Mouse (Mus musculus) thymus, adult 2 months (tissue): ENCODE measurements around the gene Ankrd42. TPM values are rescaled to one million over a fixed set of nuclear protein-coding genes. Genes with fewer than 3 reads are reported as not detected.

Experiments used
- DNase-seq: peaks from one replicate; pipeline ENCODE4 v3.0.0; 2021
- H3K27ac ChIP-seq: fragments of 200-500 bp; 2 replicates; pipeline ENCODE4 v1.5.1; 2012; ENCODE audit warnings: low read length, control low read depth; ENCODE audit not compliant: control insufficient read depth, insufficient read depth
- H3K27me3 ChIP-seq: fragments of 200-500 bp; 2 replicates; pipeline ENCODE4 v1.6.1; 2012; ENCODE audit warnings: mild to moderate bottlenecking, low read length, moderate library complexity, mixed read lengths; ENCODE audit not compliant: control insufficient read depth, insufficient read depth
- H3K36me3 ChIP-seq: fragments of 200-500 bp; 2 replicates; pipeline ENCODE4 v1.6.1; 2012; ENCODE audit warnings: mild to moderate bottlenecking, low read length, moderate library complexity; ENCODE audit not compliant: control insufficient read depth, insufficient read depth
- H3K4me1 ChIP-seq: fragments of 200-500 bp; replicated peaks from 2 replicates; pipeline ENCODE4 v1.6.1; 2012; ENCODE audit warnings: low read length; ENCODE audit not compliant: control insufficient read depth, insufficient read depth
- H3K4me3 ChIP-seq: fragments of 200-500 bp; 2 replicates; pipeline ENCODE4 v1.5.1; 2012; ENCODE audit warnings: mild to moderate bottlenecking, low read length, control low read depth, moderate library complexity; ENCODE audit not compliant: control insufficient read depth, insufficient read depth
- CTCF ChIP-seq: fragments of 200-500 bp; IDR thresholded peaks from 2 replicates; pipeline ENCODE4 v1.5.1; 2012; ENCODE audit warnings: mild to moderate bottlenecking, control low read depth, low read length, moderate library complexity, borderline replicate concordance; ENCODE audit not compliant: control insufficient read depth, poor library complexity, insufficient read depth; ENCODE audit errors: extremely low read depth
- POLR2A ChIP-seq: fragments of 200-500 bp; IDR thresholded peaks from 2 replicates; pipeline ENCODE4 v1.6.1; 2012; ENCODE audit warnings: mild to moderate bottlenecking, low read length, control low read depth, moderate library complexity; ENCODE audit not compliant: control insufficient read depth, poor library complexity, insufficient read depth; ENCODE audit errors: extremely low read depth
- WGBS: fragments of 180-500 bp; shearing (Covaris S2); methylation state at CpG from one replicate; pipeline ENCODE4 v1.1.7; 2018; 5-methylcytosine and 5-hydroxymethylcytosine counted together
- polyA plus RNA-seq: library from polyadenylated mRNA; depleted of rRNA; stranded (reverse); fragments of >200 nt; gene quantifications from 2 replicates; pipeline ENCODE4 v1.2.3, GENCODE M21; 2012; rRNA removed

Ankrd42 gene
- 0.39 and 0.47 TPM in 2 replicates for polyA plus RNA-seq

DNA sequence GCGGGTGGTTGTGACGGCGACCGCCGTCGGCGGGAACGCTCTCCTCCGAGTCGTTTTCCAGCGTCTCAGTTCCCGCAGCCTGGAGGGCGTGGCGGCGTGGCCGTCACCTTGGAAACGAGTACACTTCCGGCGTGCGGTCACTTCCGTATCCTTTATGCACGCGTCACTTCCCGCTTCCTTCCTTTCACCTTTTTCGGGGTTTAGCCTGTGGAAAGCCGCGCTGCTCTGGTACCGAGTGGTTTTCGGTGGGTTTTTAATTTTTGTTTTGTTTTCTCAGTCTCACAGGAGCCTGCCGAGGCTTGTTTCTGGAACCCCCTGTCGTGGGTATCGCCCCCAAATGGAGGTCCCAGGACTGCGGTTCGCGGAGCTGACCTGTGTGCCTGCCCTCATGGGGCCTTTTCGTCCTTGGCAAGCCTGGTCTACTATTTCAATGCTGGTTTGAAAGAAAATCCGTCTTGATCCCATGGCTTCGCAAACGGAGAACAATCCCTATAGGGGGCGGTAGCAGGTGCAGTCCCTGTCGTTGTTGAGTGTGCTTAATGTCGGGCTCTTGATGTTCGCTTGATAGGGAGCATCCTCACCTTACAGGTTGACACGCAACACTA lies at the start of gene Ankrd42:
Gene Ankrd42 (minus strand): TSS at position 122 of the 605 bp plus-strand sequence.
- Histone ChIP-seq H3K27me3 (peaks cover 7% of the 10 kb centered on the region; the same call in 1 of the 2 replicates), H3K36me3 (no peaks in the 10 kb centered on the region), H3K4me3 (peak within 1 kb of the TSS; percentile 71), H3K27ac (peak within 1 kb of the TSS; percentile 51; the same call in 1 of the 2 replicates), H3K4me1 (peaks cover 9% of the 10 kb centered on the region)
- under 1% methylated on average over 44 of the region's 44 CpGs for WGBS
- peak; percentile 87 for DNase-seq
- TF ChIP-seq POLR2A, result peak; percentile 34; the same call in 1 of the 2 replicates
- no peak for TF ChIP-seq CTCF

DNA sequence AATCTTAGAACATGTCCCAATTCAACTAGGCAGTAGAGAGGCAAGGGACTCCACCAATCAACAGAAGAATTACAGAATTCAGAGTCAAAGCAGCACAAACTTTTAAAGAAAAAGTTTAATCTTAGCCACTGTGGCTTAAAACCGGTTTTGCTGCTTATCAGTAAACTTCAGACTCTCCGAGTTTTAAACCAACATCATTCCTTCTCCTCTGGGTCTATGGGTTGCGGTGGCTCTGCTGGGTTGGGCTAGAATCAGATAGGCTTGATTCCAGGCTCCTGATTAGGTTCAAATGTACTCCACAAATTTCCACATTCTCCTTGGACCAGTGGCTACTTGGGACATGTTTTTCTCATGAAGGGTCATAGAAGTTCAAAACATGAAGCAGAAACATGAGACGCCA lies 40.4 kb upstream of the Ankrd42 start:
- 88% methylated on average over 4 of the region's 4 CpGs for WGBS
- Histone ChIP-seq H3K4me1 (no peaks in the 10 kb centered on the region), H3K4me3 (no peak overlapping the region), H3K27me3 (no peaks in the 10 kb centered on the region), H3K27ac (no peak overlapping the region), H3K36me3 (no peaks in the 10 kb centered on the region)
- DNase-seq, result no peak
- TF ChIP-seq POLR2A, result no peak
- TF ChIP-seq CTCF, result no peak

DNA sequence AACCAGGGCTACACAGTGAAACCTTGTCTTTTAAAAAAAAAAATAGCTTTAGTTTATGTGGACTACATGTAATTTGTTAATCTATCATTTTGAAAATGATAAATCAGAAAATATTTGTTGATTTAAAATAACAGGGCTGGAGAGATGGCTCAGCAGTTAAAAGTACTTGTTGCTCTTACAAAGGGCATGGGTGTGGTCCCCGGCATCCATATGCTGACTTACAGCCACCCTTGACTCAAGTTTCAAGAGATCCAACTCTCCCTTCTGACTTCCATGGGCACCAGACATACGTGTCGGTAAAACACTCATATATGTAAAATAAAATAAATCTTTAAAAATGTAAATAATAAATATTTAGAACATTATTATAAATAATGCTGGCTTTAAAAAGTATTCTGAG lies 38.2 kb upstream of the Ankrd42 start:
- H3K4me1 ChIP-seq, result peaks cover 2% of the 10 kb centered on the region; the same call in 1 of the 2 replicates
- DNase-seq, result no peak
- H3K27me3 ChIP-seq, result no peaks in the 10 kb centered on the region
- H3K27ac ChIP-seq, result no peak overlapping the region
- TF ChIP-seq POLR2A (no peak), CTCF (no peak)
- no peak overlapping the region for H3K4me3 ChIP-seq
- 97% methylated on average over 3 of the region's 3 CpGs for WGBS
- H3K36me3 ChIP-seq, result no peaks in the 10 kb centered on the region

DNA sequence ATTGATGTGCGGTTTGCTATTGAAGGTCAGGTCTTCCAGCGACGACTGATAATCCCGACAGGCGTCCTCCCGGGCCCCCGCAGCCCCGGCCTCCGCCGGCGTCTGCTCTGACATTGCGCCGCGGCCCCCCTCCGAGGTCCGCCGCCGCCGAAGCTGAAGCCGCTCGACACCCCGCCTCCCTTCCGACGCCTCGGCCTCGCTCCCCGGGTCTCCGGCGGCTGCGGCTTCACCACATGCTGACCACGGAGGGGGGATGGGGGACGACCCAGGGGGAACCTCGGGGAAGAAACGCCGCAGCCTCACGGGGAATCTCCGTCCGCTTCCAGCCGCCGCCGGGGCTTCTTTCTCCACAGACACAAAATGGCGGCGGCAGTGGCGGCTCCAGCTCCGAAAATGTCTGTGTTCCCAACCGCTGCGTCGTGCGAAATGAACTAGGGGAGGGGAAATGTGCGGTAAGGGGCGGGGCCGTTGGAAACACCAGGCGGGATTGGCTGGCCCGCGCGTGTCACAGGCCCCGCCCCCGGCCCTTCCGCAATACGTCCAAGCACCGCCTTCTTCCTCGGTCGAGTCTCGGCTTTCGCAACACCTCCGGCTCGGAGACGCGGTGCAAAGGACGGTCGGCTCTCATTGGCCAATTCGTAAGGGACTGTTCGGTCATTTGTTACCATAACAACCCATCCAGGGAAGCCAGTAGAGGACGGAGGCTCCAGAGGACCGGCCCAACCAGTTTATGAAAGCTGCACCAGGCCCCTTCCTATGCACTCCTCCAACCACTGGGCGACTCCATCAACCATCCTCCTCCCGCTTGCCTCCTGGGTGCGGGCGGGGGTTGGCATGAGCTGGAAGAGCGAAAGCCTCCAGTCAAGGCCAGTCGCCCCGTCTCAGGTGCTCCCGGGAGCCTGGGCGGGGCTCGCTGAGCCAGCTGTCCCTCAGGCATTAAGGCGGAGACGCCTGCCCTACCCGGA lies 32.8 kb upstream of the Ankrd42 start, which contains the start of gene Pcf11:
Gene Pcf11 (minus strand): TSS at position 428 of the 965 bp plus-strand sequence.
- peaks cover 6% of the 10 kb centered on the region; the same call in 1 of the 2 replicates for H3K36me3 ChIP-seq
- peak; percentile 98 for TF ChIP-seq POLR2A
- no peak for TF ChIP-seq CTCF
- peak within 1 kb of the TSS; percentile 99 for H3K4me3 ChIP-seq
- H3K4me1 ChIP-seq, result peaks cover 7% of the 10 kb centered on the region
- H3K27me3 ChIP-seq, result no peaks in the 10 kb centered on the region
- peak within 1 kb of the TSS; percentile 85 for H3K27ac ChIP-seq
- under 1% methylated on average over 88 of the region's 88 CpGs for WGBS
- peak; percentile 93 for DNase-seq

DNA sequence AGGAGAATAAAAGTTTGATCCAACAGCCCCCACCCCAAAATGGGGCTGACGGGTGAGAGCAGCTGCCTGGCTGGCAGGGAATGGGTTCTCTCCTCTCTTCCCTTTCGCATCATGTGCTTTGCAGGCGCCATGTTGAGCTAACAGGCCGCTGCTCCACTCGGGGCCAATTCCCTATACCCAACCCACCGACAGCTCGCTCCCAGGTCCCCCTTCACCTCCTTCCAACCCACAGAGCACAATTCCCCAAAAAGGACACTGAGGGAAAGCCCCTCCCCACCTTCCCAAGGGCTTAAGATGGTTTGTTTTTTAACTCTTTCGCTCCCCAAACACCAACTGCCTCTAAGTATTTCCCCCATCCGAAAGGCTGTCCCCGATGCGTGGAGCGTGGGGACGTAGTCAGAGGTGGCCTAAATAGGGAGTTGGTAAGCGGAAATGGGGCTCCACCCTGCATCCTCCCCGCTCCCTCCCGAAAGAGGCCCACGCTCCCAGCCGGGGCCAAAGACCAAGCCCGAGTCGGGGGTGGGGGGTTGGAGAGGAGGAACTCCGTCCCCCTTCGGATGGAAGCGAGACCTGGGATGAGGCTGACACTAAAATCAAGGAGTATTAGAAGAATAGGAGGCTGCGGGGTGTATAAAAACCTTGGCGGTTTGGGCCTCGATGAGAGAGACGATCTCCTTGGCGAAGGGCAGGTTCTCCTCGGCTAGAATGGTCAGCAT lies 32.0 kb upstream of the Ankrd42 start:
- under 1% methylated on average over 29 of the region's 29 CpGs for WGBS
- peak overlapping the region; percentile 85 for H3K27ac ChIP-seq

DNA sequence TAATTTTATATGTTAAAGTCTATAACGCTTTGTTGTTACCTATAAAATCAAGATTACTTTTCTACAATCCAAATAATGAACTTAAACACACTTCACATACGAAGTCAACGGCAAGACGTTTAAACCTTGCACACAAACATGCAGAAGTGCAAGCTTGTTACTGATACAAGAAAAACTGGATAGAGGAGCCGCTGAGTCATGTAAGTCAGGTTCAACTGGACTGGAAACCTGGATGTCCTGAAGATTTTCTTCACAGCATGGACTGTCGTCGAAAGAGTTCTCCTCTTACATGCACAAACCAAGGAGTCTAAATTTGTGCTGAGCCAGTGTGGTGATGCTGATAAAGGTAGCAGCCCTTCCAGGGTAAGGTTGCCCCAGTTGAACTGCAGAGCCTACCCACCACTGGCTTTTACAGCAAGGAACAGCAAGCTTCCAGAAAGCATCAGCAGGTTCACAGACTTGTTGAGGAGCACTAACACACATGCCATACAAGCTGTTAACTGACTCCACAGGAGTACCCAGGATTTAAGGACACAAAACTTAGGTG lies 29.4 kb upstream of the Ankrd42 start:
- DNase-seq, result no peak
- Histone ChIP-seq H3K27ac (no peak overlapping the region), H3K27me3 (no peaks in the 10 kb centered on the region), H3K36me3 (peaks cover 25% of the 10 kb centered on the region), H3K4me1 (peaks cover 7% of the 10 kb centered on the region), H3K4me3 (no peak overlapping the region)
- TF ChIP-seq POLR2A (no peak), CTCF (no peak)
- 93% methylated on average over 7 of the region's 7 CpGs for WGBS

More for the DNA sequence above, 32.0 kb upstream of the Ankrd42 start:
- Histone ChIP-seq H3K36me3 (peaks cover 6% of the 10 kb centered on the region; the same call in 1 of the 2 replicates), H3K27me3 (no peaks in the 10 kb centered on the region), H3K4me3 (peak overlapping the region; percentile 99), H3K4me1 (peaks cover 7% of the 10 kb centered on the region)
- peak; percentile 69 for DNase-seq
- TF ChIP-seq CTCF (0 out of 2 replicates have a peak, but pooled peaks have one; percentile 25), POLR2A (no peak)
